Mouse (Mus musculus) olfactory bulb, adult 2 months (tissue): ENCODE data around the gene Prr29.

ENCODE experiments used
- CTCF ChIP-seq: fragments of 200-500 bp; IDR thresholded peaks from 2 replicates; pipeline ENCODE4 v1.5.1; 2012; ENCODE audit warnings: low read depth, mild to moderate bottlenecking, low read length, moderate library complexity; ENCODE audit not compliant: insufficient read depth
- POLR2A ChIP-seq: fragments of 200-500 bp; IDR thresholded peaks from 2 replicates; pipeline ENCODE4 v1.6.1; 2012; ENCODE audit warnings: mild to moderate bottlenecking, low read depth, low read length, moderate library complexity; ENCODE audit not compliant: insufficient read depth

DNA sequence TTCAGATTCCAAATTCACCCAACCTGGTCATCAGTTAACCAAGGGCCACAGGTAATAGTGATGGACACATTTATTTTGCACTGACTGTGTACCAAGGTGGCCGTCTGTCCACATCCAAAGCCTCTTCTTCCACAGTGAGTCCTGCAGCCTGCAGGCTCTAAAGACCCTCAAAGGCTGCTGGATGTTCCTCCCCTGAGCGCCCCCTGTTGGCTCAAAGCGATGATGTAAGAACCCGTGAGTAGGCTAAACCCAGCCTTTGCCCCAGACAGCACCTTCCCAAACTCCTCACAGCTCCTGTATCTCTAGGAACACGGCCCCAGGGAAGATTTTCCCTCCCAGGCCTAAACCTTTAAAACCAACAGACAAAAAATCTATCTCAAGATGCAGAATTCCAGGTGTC, 5.9 kb upstream of the Prr29 start:
- TF ChIP-seq CTCF (no peak), POLR2A (no peak)
